ENCODE assay signal across 16 mouse cellular contexts in genomic region chr17:73226595-73226994, GRCm38 (mm10).
DNase-seq lines count a peak whose midpoint lies in the region; ATAC-seq and TF ChIP-seq lines count a peak whose summit lies in the region.
"Had no signal": no experiment of that assay in that cellular context is flagged by ENCODE, and none has a peak within 500 bp of the region (broad histone marks: within the 10 kb centered on the region; RNA-seq: fewer than 3 reads in every experiment).

No protein-coding gene starts in this region.

- WGBS in forebrain, postnatal 0 days: 86% methylated on average over 2 of the region's 2 CpGs
- WGBS in forebrain, embryonic 13.5 days: 93% methylated on average over 2 of the region's 2 CpGs
- WGBS in lung, embryonic 14.5 days: 89% methylated on average over 2 of the region's 2 CpGs
- WGBS in hindbrain, embryonic 16.5 days: 81% methylated on average over 2 of the region's 2 CpGs
- 83% methylated on average over 2 of the region's 2 CpGs for WGBS in neural tube, embryonic 14.5 days

- TF ChIP-seq CTCF in forebrain, postnatal 0 days (IDR thresholded peaks at IDR 0.05; ENCODE audit: low read depth): no peak
- no peak for TF ChIP-seq CTCF in lung, embryonic 14.5 days (IDR thresholded peaks at IDR 0.05; ENCODE audit: low read depth)

- H3K4me3 ChIP-seq in forebrain, postnatal 0 days (ENCODE audit: low read depth, low read length): no peak overlapping the region
- no peak overlapping the region for H3K4me3 ChIP-seq in forebrain, embryonic 13.5 days
- H3K4me3 ChIP-seq in lung, embryonic 14.5 days (ENCODE audit: low read depth, low read length): no peak overlapping the region
- H3K4me3 ChIP-seq in hindbrain, embryonic 16.5 days (ENCODE audit: low read length): no peak overlapping the region
- no peak overlapping the region for H3K4me3 ChIP-seq in neural tube, embryonic 14.5 days (ENCODE audit: low read depth, low read length)
- H3K4me3 ChIP-seq: erythroblast, embryonic 14.5 days; intestine, embryonic 15.5 days had no signal

- no peaks in the 10 kb centered on the region for H3K27me3 ChIP-seq in forebrain, postnatal 0 days (ENCODE audit: insufficient read depth, low read length)
- no peaks in the 10 kb centered on the region for H3K27me3 ChIP-seq in forebrain, embryonic 13.5 days
- H3K27me3 ChIP-seq in lung, embryonic 14.5 days (ENCODE audit: insufficient read depth, low read length): no peaks in the 10 kb centered on the region
- H3K27me3 ChIP-seq in hindbrain, embryonic 16.5 days (replicated peaks; ENCODE audit: control insufficient read depth, insufficient read depth, low read length): no peaks in the 10 kb centered on the region
- H3K27me3 ChIP-seq in neural tube, embryonic 14.5 days (ENCODE audit: control insufficient read depth, insufficient read depth, low read length): no peaks in the 10 kb centered on the region
- H3K27me3 ChIP-seq: intestine, embryonic 15.5 days; megakaryocyte, embryonic 14.5 days had no signal

- peaks cover 8% of the 10 kb centered on the region; the same call in 1 of the 2 replicates for H3K4me1 ChIP-seq in forebrain, postnatal 0 days (ENCODE audit: insufficient read depth)
- H3K4me1 ChIP-seq in forebrain, embryonic 13.5 days: peaks cover 24% of the 10 kb centered on the region
- peaks cover 19% of the 10 kb centered on the region for H3K4me1 ChIP-seq in lung, embryonic 14.5 days (ENCODE audit: insufficient read depth)
- H3K4me1 ChIP-seq in hindbrain, embryonic 16.5 days (ENCODE audit: control insufficient read depth, insufficient read depth, low read depth, low read length): peaks cover 17% of the 10 kb centered on the region
- peaks cover 10% of the 10 kb centered on the region for H3K4me1 ChIP-seq in neural tube, embryonic 14.5 days (ENCODE audit: control insufficient read depth, insufficient read depth, low read length)

- no peaks in the 10 kb centered on the region for H3K9me3 ChIP-seq in forebrain, postnatal 0 days (ENCODE audit: low read length)
- no peaks in the 10 kb centered on the region for H3K9me3 ChIP-seq in forebrain, embryonic 13.5 days (replicated peaks)
- no peaks in the 10 kb centered on the region for H3K9me3 ChIP-seq in lung, embryonic 14.5 days (ENCODE audit: low read depth, low read length)
- H3K9me3 ChIP-seq in hindbrain, embryonic 16.5 days (ENCODE audit: control insufficient read depth, low read length): no peaks in the 10 kb centered on the region
- no peaks in the 10 kb centered on the region for H3K9me3 ChIP-seq in neural tube, embryonic 14.5 days (ENCODE audit: control insufficient read depth, low read length)
- H3K9me3 ChIP-seq: intestine, embryonic 15.5 days; megakaryocyte, embryonic 14.5 days had no signal

- no peaks in the 10 kb centered on the region for H3K36me3 ChIP-seq in forebrain, postnatal 0 days (ENCODE audit: insufficient read depth)
- no peaks in the 10 kb centered on the region for H3K36me3 ChIP-seq in forebrain, embryonic 13.5 days (ENCODE audit: poor library complexity, severe bottlenecking)
- no peaks in the 10 kb centered on the region for H3K36me3 ChIP-seq in lung, embryonic 14.5 days (ENCODE audit: insufficient read depth)
- H3K36me3 ChIP-seq in hindbrain, embryonic 16.5 days (ENCODE audit: control insufficient read depth, insufficient read depth, low read length): no peaks in the 10 kb centered on the region
- no peaks in the 10 kb centered on the region for H3K36me3 ChIP-seq in neural tube, embryonic 14.5 days (ENCODE audit: control insufficient read depth, insufficient read depth, low read length)
- H3K36me3 ChIP-seq: intestine, embryonic 15.5 days had no signal

- peak overlapping the region; percentile 82; the same call in 1 of the 2 replicates for H3K27ac ChIP-seq in forebrain, postnatal 0 days (ENCODE audit: low read depth, low read length)
- H3K27ac ChIP-seq in forebrain, embryonic 13.5 days: no peak overlapping the region
- H3K27ac ChIP-seq in lung, embryonic 14.5 days (ENCODE audit: low read depth): peak overlapping the region; percentile 3; the same call in 1 of the 2 replicates
- peak overlapping the region; percentile 58 for H3K27ac ChIP-seq in hindbrain, embryonic 16.5 days (ENCODE audit: low read depth, low read length)
- peak overlapping the region; percentile 78; the same call in 1 of the 2 replicates for H3K27ac ChIP-seq in neural tube, embryonic 14.5 days (ENCODE audit: low read depth, low read length)
- H3K27ac ChIP-seq: intestine, embryonic 15.5 days had no signal

- no peak for DNase-seq in forebrain, postnatal 0 days
- no peak for DNase-seq in lung, embryonic 14.5 days
- DNase-seq in lung, adult 18-20 months: no peak
- DNase-seq in right cerebral cortex, adult 2 months (ENCODE audit: low spot score in 2 of 2): no peak
- no peak for DNase-seq in cerebellum, adult 9-11 months
- DNase-seq: B cell, adult 2 months; cerebellum, adult 18-20 months; liver, postnatal 0 days; right cerebral cortex, postnatal 14 days; thymus, postnatal 25 days had no signal

- no peak overlapping the region for H3K9ac ChIP-seq in forebrain, postnatal 0 days
- no peak overlapping the region for H3K9ac ChIP-seq in forebrain, embryonic 13.5 days
- no peak overlapping the region for H3K9ac ChIP-seq in lung, embryonic 14.5 days
- H3K9ac ChIP-seq in hindbrain, embryonic 16.5 days (ENCODE audit: low read depth, low read length): no peak overlapping the region
- H3K9ac ChIP-seq in neural tube, embryonic 14.5 days (replicated peaks; ENCODE audit: low read depth, low read length): no peak overlapping the region
- H3K9ac ChIP-seq: intestine, embryonic 15.5 days; liver, postnatal 0 days had no signal

- H3K4me2 ChIP-seq in forebrain, postnatal 0 days (ENCODE audit: low read depth): no peak overlapping the region
- no peak overlapping the region for H3K4me2 ChIP-seq in forebrain, embryonic 13.5 days
- no peak overlapping the region for H3K4me2 ChIP-seq in lung, embryonic 14.5 days
- H3K4me2 ChIP-seq in hindbrain, embryonic 16.5 days (ENCODE audit: low read length): no peak overlapping the region
- no peak overlapping the region for H3K4me2 ChIP-seq in neural tube, embryonic 14.5 days (ENCODE audit: low read depth, low read length)
- H3K4me2 ChIP-seq: intestine, embryonic 15.5 days had no signal

- ATAC-seq in forebrain, postnatal 0 days: no peak
- ATAC-seq in forebrain, embryonic 13.5 days: no peak
- ATAC-seq in lung, embryonic 14.5 days (ENCODE audit: insufficient read depth): no peak
- no peak for ATAC-seq in hindbrain, embryonic 16.5 days
- ATAC-seq in neural tube, embryonic 14.5 days (ENCODE audit: low read depth): no peak
